Mouse (Mus musculus) thymus, adult 2 months (tissue): ENCODE results near the gene Pcsk5.

ENCODE experiments used
- CTCF ChIP-seq: fragments of 200-500 bp; IDR thresholded peaks from 2 replicates; pipeline ENCODE4 v1.5.1; 2012; ENCODE audit warnings: mild to moderate bottlenecking, control low read depth, low read length, moderate library complexity, borderline replicate concordance; ENCODE audit not compliant: control insufficient read depth, poor library complexity, insufficient read depth; ENCODE audit errors: extremely low read depth
- POLR2A ChIP-seq: fragments of 200-500 bp; IDR thresholded peaks from 2 replicates; pipeline ENCODE4 v1.6.1; 2012; ENCODE audit warnings: mild to moderate bottlenecking, low read length, control low read depth, moderate library complexity; ENCODE audit not compliant: control insufficient read depth, poor library complexity, insufficient read depth; ENCODE audit errors: extremely low read depth

GRCm38 (mm10) chr19:17848417-17848816 is 11.0 kb upstream of the Pcsk5 start:
- TF ChIP-seq CTCF (no peak), POLR2A (no peak)
